Mouse (Mus musculus) heart, embryonic 11.5 days (tissue): ENCODE results near the gene Glt28d2. TPM values are rescaled to one million over a fixed set of nuclear protein-coding genes. Genes with fewer than 3 reads are reported as not detected.

ENCODE experiments used
- ATAC-seq: fragments of 200-750 bp; cut with Nextera tagmentation; replicated peaks from 2 replicates; pipeline ENCODE4 v1.8.0; 2017; ENCODE audit warnings: moderate library complexity; ENCODE audit not compliant: insufficient number of reproducible peaks, low FRiP score, low TSS enrichment
- H3K27ac ChIP-seq: fragments of 300-500 bp; sonication (generic); 2 replicates; pipeline ENCODE4 v1.5.1; 2014; ENCODE audit warnings: mild to moderate bottlenecking, low read depth, low read length
- H3K27me3 ChIP-seq: fragments of 300-500 bp; sonication (generic); 2 replicates; pipeline ENCODE4 v1.6.1; 2014; ENCODE audit warnings: mild to moderate bottlenecking, low read length, mixed read lengths; ENCODE audit not compliant: control insufficient read depth, insufficient read depth
- H3K36me3 ChIP-seq: fragments of 300-500 bp; sonication (generic); 2 replicates; pipeline ENCODE4 v1.6.1; 2014; ENCODE audit warnings: mild to moderate bottlenecking, low read length, moderate library complexity, mixed read lengths; ENCODE audit not compliant: control insufficient read depth, insufficient read depth
- H3K4me1 ChIP-seq: fragments of 300-500 bp; sonication (generic); 2 replicates; pipeline ENCODE4 v1.6.1; 2014; ENCODE audit warnings: low read length; ENCODE audit not compliant: control insufficient read depth, insufficient read depth
- H3K4me2 ChIP-seq: fragments of 300-500 bp; sonication (generic); 2 replicates; pipeline ENCODE4 v1.6.1; 2014; ENCODE audit warnings: mild to moderate bottlenecking, moderate library complexity
- H3K4me3 ChIP-seq: fragments of 300-500 bp; sonication (generic); 2 replicates; pipeline ENCODE4 v1.5.1; 2014; ENCODE audit warnings: low read depth, low read length
- H3K9ac ChIP-seq: fragments of 300-500 bp; sonication (generic); 2 replicates; pipeline ENCODE4 v1.6.1; 2014; ENCODE audit warnings: mild to moderate bottlenecking, low read depth, low read length, moderate library complexity
- H3K9me3 ChIP-seq: fragments of 300-500 bp; sonication (generic); replicated peaks from 2 replicates; pipeline ENCODE4 v1.6.1; 2016; ENCODE audit warnings: low read length; ENCODE audit not compliant: control insufficient read depth
- WGBS: fragments of 180-500 bp; shearing (Covaris S2); extraction: QIAGEN DNeasy Blood & Tissue Kit; methylation state at CpG from one replicate; pipeline ENCODE4 v1.1.7; 2014; ENCODE audit not compliant: insufficient replicate concordance; 5-methylcytosine and 5-hydroxymethylcytosine counted together
- polyA plus RNA-seq: library from polyadenylated mRNA; unstranded; fragments of >200 nt; fragmentation: Nextera tagmentation; extraction: Ambion mirVana; gene quantifications from 2 replicates; pipeline ENCODE4 v1.2.1, GENCODE M21; 2014

Glt28d2 gene
- polyA plus RNA-seq, 1 experiment from 2014 or later, result 1.2 TPM

DNA sequence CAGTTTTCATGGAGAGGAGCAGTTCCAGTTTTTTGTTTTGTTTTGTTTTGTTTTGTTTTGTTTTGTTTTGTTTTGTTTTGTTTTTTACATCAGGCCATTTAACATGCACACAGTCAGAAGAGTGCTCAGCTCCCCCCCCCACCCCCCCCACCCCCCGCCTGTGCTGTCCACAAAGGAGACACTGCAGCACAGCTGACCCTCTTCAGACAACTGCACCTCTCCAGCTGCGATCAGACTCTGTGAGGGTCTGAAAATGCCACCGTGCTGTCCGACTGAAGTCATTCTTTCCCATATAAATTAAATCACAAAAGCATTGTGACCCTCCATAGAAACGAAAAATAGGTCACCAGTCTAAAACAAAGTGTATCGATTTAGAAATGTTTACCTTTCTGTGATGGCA lies 28.0 kb downstream of the Glt28d2 start:
- 79% methylated on average over 6 of the region's 6 CpGs for WGBS
- H3K4me1 ChIP-seq, result peaks cover 7% of the 10 kb centered on the region; the same call in 1 of the 2 replicates
- no peak overlapping the region for H3K9ac ChIP-seq
- H3K4me3 ChIP-seq, result no peak overlapping the region
- no peak for ATAC-seq
- no peaks in the 10 kb centered on the region for H3K27me3 ChIP-seq
- H3K36me3 ChIP-seq, result no peaks in the 10 kb centered on the region
- no peaks in the 10 kb centered on the region for H3K9me3 ChIP-seq
- no peak overlapping the region for H3K4me2 ChIP-seq
- no peak overlapping the region; the same call in 1 of the 2 replicates for H3K27ac ChIP-seq

DNA sequence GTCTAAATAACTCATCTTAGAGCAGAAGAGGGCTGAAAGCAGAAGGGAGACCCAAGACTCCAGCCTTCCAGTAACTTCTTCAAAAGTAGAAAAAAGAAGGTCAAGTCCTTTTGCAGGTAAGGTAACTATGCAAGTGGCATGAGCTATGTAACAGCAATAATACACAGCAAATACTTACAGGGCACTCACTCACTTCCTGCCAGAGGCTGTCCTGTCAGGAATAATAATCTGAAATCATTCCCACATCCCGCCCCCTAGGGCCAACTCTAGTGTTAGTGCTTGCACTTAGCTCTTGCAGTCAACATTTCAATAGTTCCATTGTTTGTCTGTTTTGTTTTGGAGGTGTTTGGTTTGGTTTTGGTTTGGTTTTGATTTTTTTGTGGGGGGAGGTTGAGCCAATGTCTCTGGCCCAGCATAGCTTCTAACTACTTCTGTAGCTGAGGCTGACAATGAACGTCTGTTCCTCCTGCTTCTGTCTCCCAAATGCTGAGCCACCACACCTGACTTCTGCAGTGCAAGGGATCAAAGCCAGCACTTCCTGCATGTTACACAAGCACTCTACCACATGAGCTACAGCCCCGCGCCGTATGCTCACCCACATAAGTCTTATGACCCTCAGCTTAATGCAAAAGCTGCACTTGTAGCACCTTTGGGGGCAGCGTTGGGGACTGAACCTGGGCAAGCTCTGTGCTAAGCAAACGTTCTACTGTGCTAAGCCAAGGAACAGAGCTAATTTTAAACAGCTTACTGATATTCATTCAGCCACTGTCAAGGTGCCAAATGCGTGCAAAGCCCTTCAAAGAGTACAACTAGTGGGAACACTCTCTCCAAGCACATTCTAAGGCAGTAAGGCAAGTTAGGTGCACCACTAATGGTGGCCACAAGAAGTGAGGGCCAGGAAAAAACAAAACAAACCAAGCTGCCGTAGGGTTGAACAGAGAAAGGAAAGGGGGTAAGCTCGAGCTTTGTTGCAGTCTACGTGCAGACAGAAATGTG lies 28.9 kb downstream of the Glt28d2 start:
- Histone ChIP-seq H3K4me3 (no peak overlapping the region), H3K27ac (no peak overlapping the region; the same call in 1 of the 2 replicates), H3K9ac (no peak overlapping the region), H3K9me3 (no peaks in the 10 kb centered on the region), H3K36me3 (no peaks in the 10 kb centered on the region), H3K27me3 (no peaks in the 10 kb centered on the region), H3K4me2 (no peak overlapping the region; the same call in 1 of the 2 replicates), H3K4me1 (peaks cover 7% of the 10 kb centered on the region; the same call in 1 of the 2 replicates)
- WGBS, result 58% methylated on average over 11 of the region's 11 CpGs
- ATAC-seq, result no peak

DNA sequence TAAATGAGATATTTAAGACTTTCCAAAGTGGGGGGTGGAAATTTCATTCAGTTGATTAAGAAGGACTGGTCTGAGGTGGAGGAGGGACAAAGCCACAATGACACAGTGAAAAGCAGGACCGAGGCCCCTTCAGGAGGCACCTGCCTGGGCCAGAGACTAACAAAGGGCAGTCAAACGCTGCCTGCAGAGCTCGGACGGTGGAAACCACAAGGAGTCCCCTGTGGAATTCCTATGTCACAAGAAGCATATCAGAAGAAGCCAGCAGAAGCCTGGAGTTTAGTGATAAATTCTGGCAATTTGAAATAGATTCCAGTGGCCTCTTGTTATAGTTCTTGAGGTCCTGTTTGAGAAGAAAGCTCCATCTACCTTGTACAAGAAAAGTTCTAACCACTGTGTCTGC lies 30.2 kb downstream of the Glt28d2 start:
- Histone ChIP-seq H3K4me2 (no peak overlapping the region), H3K27me3 (no peaks in the 10 kb centered on the region), H3K36me3 (no peaks in the 10 kb centered on the region), H3K4me1 (peaks cover 7% of the 10 kb centered on the region; the same call in 1 of the 2 replicates), H3K4me3 (no peak overlapping the region), H3K9ac (no peak overlapping the region), H3K9me3 (no peaks in the 10 kb centered on the region), H3K27ac (no peak overlapping the region)
- 36% methylated on average over 4 of the region's 4 CpGs for WGBS
- ATAC-seq, result no peak

DNA sequence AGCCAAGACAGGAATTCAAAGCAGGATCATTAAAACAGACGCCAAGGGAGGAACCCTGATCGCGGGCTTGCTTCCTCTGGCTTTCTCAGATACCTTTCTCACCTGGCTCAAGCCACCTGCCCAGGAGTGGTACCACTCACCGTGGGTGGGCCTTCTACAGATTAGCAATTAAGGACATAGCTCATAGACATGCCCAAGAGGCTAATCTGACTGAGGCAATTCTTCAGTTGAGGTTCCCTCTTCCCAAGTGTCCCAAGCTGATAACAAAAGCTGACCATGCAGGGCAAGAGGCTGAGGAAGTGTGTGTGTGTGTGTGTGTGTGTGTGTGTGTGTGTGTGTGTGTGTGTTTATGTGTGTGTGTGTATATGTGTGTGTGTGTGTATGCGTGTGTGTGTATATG lies 31.4 kb downstream of the Glt28d2 start:
- Histone ChIP-seq H3K27ac (no peak overlapping the region), H3K36me3 (no peaks in the 10 kb centered on the region), H3K4me2 (no peak overlapping the region), H3K4me3 (no peak overlapping the region), H3K27me3 (no peaks in the 10 kb centered on the region), H3K4me1 (peaks cover 7% of the 10 kb centered on the region; the same call in 1 of the 2 replicates), H3K9ac (no peak overlapping the region), H3K9me3 (no peaks in the 10 kb centered on the region)
- no peak for ATAC-seq
- WGBS, result 74% methylated on average over 5 of the region's 5 CpGs

DNA sequence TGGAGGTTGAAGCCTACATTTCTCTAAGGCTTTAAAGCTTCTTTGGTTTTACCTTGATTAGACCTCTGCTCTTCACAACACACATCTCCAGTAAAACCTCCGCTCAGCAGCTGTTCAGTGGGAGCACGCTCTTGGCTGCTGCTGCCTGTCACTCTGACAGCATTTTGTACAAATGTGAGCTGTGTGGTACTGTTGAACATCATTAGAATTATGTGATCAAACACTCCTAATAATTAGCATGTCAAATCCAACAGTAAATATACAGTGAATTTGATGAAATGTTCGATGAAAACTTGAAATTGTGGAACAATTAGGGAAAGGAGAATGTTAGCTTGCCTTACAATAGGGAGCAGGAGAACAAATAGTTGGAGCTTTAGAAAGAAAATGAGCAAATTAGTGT lies 32.3 kb downstream of the Glt28d2 start:
- Histone ChIP-seq H3K9ac (no peak overlapping the region), H3K36me3 (no peaks in the 10 kb centered on the region), H3K4me3 (no peak overlapping the region), H3K4me2 (no peak overlapping the region), H3K9me3 (no peaks in the 10 kb centered on the region), H3K27me3 (no peaks in the 10 kb centered on the region), H3K4me1 (peaks cover 7% of the 10 kb centered on the region; the same call in 1 of the 2 replicates), H3K27ac (no peak overlapping the region)
- 86% methylated on average over 3 of the region's 3 CpGs for WGBS
- no peak for ATAC-seq

DNA sequence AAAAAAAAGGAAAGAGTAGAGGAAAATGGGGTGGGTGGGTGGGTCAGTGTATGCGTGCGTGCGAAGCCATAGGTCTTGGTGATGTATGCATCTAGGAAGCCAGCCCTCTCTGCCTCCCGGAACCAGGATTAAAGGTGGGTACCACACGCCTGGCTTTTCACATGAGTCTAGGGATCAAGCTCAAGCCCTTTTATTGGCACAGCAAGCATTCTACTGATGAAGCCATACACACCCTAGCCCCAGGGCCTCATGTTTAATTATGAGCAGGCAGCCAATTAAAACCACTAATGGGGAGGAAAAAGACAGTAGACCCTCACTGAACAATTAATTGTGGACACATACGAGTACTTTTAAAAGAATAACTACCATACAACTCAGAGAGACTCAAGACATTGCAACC lies 33.2 kb downstream of the Glt28d2 start:
- H3K4me2 ChIP-seq, result no peak overlapping the region
- 83% methylated on average over 6 of the region's 6 CpGs for WGBS
- no peak overlapping the region for H3K9ac ChIP-seq
- peaks cover 7% of the 10 kb centered on the region; the same call in 1 of the 2 replicates for H3K4me1 ChIP-seq
- H3K9me3 ChIP-seq, result no peaks in the 10 kb centered on the region
- no peak overlapping the region for H3K4me3 ChIP-seq
- no peaks in the 10 kb centered on the region for H3K36me3 ChIP-seq
- H3K27me3 ChIP-seq, result no peaks in the 10 kb centered on the region
- ATAC-seq, result no peak
- H3K27ac ChIP-seq, result no peak overlapping the region

DNA sequence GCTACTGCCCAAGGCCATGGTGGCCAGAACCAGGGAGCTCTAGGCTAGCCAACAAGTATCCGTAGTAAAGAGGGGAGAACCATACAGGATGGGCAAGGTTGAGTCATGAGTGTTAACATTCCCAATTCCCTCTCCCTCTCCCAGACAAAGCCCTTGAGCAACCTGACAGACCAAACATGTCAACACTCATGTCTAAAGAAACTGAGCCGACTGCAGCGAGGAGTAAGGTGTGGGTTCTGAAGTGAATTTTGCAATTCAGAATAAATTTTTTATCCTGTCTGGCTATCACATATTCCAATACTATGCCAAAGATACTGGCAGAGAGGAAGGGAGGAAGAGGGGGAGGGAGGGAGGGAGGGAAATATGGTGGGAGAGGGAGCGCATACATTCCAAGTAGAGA lies 33.6 kb downstream of the Glt28d2 start:
- Histone ChIP-seq H3K27me3 (no peaks in the 10 kb centered on the region), H3K9me3 (no peaks in the 10 kb centered on the region), H3K4me2 (no peak overlapping the region), H3K4me3 (no peak overlapping the region), H3K36me3 (no peaks in the 10 kb centered on the region), H3K27ac (no peak overlapping the region), H3K4me1 (peaks cover 6% of the 10 kb centered on the region; the same call in 1 of the 2 replicates), H3K9ac (no peak overlapping the region)
- ATAC-seq, result no peak
- WGBS, result 67% methylated on average over 4 of the region's 4 CpGs

DNA sequence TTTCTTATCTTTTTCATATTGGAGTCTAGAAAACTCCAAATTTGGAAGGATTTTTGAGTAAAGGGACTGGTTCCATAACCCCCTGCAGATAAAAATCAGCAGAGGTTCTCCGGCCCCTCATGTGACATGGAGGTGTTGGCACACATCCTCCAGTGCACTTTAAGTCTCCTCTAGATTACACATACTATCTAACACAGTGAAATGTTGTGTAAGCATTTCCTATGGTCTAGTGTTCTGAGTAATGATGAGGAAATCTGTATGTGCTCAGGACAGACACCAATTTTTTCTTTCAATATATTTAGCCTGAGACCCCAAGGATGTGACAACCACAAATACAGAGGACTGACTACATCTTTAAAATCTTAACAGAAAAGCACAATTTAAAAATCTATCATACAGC lies 37.2 kb downstream of the Glt28d2 start:
- ATAC-seq, result no peak
- no peak overlapping the region for H3K9ac ChIP-seq
- H3K4me1 ChIP-seq, result no peaks in the 10 kb centered on the region
- no peaks in the 10 kb centered on the region for H3K36me3 ChIP-seq
- H3K9me3 ChIP-seq, result 0 out of 2 replicates have a peak, but pooled peaks cover 2% of the 10 kb centered on the region
- H3K4me2 ChIP-seq, result no peak overlapping the region
- H3K27me3 ChIP-seq, result no peaks in the 10 kb centered on the region
- H3K27ac ChIP-seq, result no peak overlapping the region
- WGBS, result 40% methylated on average over 1 of the region's 1 CpGs
- no peak overlapping the region for H3K4me3 ChIP-seq
